Mouse (Mus musculus): ENCODE data around the gene Rgs9.
A peak's percentile ranks its signal among the peaks of the same experiment; 100 is the strongest.
"Not testable (repeated sequence)": the region's sequence is repeated elsewhere in the genome, so short reads cannot be mapped to it uniquely, and the experiment has no call there.

Gene Rgs9

DNA sequence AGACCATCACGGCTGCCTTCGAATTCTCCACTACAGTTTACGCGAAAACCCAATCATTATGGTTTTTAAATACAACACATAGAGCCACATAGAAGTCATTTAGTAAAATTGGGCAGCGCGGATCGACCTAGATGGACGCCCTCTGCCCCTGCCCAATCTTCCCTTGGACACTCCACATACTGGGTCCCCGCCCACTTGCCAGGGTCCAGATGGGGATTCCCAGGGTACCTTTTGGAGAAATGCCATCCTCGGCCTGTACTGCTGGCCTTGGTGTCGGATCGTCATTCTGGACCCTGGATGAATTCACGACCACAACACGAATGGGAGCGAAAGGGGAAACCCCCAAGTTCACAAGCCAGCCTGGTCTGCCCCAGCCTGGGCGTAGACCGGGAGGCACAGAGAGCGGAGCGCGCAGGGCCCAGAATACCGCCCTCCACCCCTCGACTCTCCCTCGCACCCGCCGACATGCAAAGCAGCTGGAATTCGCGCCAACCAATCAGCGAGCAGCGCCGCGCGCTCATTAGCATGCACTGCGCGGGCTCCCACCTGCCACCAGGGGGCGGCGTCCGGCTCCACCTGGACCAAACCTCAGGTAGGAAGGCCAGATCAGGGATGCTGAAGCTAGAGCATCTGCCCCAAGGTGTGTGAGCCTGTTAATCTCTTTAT is at the start of gene Rgs9:
Gene Rgs9 (minus strand): TSS at position 420 of the 666 bp plus-strand sequence.
- DNase-seq: peak; percentile 96

DNA sequence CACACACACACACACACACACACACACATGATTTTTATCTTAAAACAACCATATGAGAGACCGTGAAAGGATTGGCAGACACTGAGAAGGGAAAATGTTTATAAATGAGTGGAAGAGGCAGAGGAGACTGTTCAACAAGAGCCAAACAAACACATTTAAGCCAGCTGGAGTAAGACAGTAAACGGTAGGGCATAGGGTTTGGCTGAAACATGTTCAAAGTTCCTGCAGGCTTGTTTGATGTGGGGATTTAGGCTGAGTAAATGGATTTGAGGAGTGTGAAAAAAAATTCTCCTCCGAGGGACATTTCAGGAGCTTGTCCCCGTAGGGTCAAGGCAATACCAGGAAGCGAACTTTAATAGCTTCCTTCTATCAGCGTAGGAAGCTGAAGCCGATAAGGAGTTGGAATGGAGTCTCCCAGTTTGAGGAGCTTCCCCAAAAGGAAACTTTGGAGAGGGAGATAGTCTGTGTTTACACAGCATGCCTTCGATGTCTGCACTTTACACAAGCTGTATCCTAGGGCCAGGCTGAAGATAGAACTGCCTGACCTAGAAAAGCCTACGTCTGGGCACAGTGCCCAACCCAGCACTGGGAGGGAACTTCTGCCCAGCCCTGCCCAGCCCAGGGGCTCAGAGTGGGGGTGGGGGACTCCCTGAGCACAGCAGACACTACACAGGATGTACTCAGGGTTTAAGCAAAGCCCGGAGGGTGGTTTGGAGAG is 49.5 kb upstream of the Rgs9 start:
- peak; percentile 77 for DNase-seq

DNA sequence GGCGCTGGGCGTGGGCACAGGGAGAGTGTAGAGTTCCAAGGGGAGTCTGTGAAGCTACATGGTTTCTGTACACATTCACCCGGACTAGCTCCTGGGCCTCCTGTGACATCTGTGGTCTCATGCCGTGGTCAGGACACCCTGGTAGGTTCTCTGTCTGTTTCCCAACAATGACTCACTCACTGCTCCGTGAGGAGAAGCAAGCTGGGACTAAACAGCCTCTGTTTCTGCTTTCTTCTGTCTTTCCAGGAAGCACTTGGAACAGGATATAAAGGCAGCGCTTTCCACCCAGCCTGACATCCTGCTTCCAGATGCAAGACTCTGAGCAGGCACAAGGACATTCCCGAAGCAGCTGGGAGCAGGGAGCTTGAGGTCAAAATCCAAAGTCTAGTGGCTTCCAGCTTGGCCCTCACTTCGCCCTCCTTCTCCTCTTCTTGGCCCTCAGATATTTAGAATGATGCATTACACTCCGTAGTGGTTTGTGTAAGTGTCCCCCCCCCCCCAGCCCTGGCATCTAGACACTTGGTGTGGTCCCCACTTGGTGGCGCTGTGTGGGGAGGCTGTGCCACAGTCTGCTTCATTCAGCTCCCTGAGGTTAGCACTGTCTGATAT is 46.2 kb upstream of the Rgs9 start:
- DNase-seq: peak; percentile 59

DNA sequence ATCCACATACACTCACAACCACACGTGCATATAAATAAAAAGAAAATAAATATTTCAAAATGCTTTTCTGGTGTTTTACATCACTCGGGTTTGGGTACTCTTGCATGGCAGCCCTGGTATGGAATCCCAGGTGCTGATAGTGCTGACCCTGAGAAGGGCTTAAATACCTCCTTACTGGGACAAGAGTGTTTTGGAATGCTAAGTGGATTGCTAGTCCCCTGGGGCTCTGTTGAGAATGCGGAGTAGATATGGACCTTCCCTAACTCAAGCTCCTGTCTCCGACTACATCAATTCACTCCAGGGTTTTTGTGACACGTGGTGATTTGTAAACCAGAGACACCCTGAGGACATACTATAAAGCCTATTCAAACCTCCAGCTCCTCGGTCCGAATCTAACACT is 45.6 kb upstream of the Rgs9 start:
- no peak for DNase-seq

DNA sequence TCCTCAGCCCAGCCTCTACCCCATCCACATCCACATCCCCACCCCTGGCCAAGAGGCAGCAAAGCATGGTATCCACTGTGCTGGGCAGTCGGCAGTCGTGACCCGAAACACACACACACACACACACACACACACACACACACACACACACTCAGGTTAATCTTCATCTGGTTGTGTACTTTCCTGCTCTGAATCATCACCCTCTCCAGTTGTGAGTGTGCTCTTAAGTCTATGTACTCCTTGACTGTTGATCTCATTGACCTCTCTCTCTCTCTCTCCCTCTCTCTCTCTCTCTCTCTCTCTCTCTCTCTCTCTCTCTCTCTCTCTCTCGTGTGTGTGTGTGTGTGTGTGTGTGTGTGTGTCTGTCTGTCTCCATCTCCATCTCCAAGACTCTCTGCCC is 44.7 kb upstream of the Rgs9 start:
- DNase-seq: not testable (repeated sequence)

DNA sequence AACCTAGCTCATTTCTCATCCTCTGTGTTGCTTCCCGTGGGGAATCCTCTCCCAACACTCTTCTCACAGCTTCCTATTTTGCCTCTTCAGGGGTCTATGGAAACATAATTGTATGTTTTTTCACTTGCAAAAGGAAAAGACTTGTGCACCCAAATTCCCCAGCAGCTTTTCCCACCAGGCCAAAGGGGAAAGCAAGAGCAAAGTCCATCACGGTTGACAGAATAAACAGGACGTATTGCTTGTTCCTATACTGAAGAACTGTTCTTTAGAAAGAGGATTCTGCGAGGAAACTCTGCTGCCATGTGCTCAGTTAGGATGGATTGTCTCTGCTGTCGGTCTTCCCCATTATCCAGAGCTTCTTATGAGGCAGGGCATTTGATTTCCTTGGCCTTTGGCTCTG is 42.6 kb upstream of the Rgs9 start:
- DNase-seq: no peak

DNA sequence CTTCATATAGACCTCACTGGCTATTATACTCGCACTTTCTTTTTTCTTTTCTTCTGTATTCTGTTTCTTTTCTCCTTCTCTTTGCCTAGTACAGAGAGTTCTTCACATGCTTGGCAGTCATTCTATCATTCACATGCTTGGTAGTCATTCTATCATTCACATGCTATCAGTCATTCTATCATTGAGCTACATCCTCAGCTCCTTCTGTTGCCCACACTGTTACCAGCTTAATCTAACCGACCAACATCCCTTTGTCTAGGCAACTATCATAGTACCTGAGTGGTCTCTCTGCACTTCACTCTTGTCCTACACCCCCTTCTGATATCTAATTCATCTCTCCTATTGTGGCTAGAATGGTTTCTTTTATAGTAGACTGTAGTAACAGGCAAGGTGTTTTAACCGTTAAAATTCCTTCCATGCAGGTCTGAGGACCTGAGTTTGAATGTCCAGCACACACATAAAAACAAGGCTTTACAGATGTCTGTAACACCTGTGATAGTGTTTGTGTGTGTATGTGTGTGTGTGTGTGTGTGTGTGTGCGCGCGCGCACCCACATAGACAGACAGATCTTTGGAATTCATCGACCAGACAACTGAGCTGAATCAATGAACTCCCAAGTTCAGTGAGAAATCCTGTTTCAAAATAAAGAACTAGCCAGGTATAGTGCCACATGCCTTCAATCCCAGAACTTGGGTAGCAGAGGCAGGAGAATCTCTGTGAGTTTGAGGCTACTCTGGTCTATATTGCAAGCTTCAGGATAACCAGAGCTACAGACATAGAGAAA is 41.4 kb upstream of the Rgs9 start:
- no peak for DNase-seq

DNA sequence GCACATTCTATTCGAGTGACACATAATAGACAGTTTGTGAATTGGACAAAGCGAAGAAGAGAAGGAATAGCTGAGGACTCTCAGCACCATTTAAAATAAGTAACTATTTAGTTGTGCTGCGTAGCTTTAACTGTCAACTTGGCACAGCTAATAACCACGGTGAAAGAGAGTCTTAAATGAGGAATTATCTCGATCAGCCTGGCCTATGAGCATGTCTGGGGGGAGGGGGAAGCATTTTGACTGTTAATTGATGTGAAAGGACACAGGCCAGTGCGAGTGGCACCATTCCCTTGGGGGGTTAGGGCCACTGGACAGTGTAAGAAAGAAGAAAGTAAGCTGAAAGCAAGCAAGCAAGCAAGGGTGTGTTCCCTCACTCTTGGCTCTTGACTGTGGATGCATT is 38.0 kb upstream of the Rgs9 start:
- no peak for DNase-seq

DNA sequence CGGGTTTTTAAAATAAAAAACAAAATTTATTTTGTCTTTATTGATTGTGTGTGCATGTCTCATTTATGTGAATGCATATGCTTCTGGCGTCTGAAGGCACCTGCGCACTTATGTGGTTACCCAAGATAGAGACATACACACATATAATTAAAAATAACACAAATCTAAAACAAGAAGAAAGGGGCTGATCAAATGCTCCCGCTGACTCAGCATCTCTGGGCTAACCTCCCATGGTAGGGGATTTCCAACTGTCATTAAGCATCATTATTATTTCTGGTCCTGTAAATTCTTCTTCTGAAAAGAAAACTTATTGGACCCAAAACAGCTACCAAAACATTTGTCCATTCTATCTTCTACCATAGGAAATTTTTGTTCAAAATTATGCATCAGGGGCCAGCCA is 36.8 kb upstream of the Rgs9 start:
- DNase-seq: no peak

DNA sequence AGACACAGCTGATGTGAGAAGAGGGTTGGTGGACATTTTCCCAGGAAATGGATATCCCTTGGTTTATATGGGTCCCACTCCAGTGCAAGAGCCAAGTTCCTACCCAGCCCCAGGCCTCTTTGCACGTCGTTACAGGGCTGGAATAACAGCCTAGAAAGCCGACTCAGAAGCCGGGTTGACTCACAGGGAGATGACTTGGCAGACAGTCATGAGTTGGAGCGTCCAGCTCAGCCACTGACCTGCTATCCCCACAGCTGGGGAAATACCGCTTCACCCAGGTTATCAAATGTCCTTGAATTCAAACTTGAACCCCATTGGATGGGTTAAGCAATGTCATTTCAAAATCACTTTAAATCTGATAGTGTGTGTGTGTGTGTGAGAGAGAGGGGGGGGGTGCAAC is 34.8 kb upstream of the Rgs9 start:
- DNase-seq: no peak

DNA sequence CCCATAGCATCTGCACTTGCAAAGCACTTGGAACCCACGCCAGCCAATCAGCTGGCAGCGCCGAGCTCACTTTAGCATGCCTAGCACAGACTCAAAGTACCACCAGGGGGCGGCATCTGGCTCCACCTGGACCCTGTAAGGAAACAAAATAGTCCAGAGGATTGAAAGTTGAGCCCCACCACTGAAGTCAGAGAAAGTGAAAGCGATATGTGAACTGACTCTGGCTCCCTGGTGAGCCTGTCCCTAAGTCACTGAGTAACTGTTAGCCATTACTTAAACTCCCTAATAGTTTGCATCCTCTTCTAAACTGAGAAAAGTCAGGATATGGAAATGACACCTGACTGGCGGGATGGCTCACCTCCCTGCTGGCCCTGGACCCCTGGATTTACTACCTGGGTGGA is 33.5 kb upstream of the Rgs9 start:
- peak; percentile 95 for DNase-seq

DNA sequence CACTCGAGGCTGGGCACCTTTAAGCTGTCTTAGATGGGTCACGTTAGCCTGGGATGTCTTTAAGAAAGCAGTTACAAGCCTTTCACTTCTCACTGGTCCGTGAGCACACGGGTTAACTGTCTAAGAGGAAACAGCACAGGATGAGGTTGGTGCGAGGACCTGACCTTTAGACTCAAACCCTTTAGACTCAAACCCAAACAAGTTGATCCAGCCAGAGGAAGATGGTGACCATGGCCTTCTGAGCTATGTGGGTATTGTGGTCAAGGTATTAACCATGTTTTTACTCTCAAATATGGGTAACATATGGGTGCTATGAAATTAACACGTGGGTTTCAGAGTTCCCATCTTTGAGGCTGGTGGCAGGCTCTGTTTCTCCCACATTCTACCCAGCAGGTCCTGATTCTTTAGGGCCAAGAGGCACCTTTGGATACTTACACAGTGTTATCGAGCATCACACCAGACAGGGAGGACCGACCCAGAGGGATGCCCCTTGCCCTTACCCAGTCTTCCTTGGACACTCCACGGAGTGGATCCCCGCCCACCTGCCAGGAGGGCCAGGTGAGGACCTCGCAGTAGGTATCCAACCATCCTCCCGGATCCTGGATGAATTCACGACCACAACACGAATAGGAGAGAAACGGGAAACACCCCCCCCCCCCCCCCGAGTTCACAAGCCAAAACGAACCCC is 32.9 kb upstream of the Rgs9 start:
- no peak for DNase-seq

DNA sequence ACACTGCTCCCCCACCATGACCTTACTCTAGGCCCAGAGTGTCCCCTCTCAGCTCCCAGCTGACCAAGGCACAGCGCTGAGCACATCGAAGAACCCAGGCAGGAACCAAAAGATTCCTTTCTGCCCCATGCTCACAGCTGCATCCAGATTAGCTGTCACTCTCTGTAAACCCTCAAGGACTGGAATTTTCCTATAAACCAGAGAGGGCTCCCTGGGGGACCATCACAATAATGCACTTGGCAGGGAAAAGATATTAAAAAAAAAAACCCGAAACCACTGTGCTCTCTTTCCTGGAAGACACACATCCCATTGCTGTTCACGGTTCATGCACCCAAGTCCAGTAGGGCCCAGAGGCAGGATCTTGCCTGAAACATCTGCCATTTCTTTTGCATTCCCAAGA is 31.4 kb upstream of the Rgs9 start:
- DNase-seq: no peak

DNA sequence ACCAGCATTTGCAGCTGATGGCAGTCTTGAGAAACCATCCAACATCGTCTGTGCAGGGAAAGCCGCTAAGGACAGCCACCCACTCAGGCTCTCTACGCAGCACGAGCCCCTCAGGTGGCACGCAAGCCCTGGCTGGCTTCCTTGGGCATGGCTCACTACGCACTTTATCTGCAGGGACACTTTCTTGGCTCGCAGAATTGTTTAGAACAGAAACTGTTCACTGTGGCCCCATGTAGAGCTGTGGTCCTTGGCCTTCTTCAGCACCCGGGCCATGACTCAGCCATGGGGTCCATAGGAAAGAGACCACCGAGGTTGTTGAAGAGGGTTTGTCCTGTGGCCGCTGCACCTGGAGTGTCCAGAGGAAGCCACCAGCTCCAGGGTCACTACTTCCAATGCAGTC is 30.0 kb upstream of the Rgs9 start:
- no peak for DNase-seq

DNA sequence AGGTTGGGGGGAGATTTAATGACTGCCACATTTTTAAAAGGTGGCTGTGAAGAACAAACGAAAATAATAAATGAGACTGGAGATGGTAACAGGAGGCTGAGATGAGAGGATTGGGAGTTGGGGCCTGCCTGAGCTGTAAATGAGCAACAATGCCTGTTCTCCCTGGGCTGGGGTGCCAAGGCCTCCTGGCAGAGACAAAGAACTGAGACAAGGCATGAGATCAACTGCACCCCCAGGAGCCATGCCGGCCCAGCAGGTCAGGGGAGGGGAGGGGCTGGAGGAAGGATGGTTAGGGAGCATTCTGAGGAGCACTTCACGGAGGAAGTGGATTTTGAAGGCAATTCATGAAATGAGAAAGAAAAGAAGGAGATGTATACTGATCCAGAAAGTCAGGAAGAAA is 29.5 kb upstream of the Rgs9 start:
- no peak for DNase-seq

DNA sequence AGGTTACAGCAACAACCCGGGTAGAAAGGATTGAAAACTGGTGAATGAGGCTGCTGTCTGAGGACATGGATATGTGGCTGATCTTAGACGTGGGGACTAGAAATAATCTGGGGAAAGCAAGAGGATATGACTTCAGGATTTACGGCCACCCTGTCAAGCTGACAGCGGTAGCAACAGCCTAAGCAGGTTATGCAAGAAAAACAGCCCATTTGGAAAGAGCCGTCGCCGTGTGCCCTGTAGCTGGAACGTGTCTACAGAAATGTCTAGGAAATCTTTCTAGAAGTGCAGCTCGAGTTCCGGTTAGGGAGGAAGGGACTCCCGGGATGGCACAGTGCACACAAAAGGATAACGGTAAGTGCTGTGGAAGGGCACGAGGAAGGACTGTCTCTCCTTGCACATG is 28.3 kb upstream of the Rgs9 start:
- DNase-seq: no peak

DNA sequence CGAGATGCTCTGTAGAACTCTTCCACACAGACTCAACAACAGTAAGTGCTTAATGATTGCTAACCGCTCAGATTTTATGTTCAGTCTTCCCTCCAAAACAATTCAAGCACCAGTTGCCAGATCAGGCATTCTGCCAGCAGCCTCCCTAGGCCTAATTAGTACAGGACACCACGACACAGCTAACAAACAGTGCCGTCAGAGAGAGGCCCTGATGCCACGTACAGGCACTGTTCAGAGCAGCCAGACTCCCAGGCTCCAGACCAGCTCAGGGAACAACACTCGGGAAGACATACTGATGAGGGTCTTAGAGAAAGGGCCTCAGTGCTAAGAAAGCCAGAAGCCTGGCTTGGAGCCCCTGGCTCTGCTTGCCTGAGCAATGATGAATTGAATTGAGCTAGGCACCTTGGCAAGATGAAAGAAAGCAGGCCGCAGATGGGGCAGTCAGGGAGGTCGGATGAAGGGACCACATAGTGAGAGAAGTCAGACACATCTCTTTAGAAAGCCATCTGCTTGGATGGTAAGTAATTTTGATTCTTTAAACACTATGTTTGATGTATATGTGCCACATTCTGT is 22.5 kb upstream of the Rgs9 start:
- peak; percentile 81 for DNase-seq

DNA sequence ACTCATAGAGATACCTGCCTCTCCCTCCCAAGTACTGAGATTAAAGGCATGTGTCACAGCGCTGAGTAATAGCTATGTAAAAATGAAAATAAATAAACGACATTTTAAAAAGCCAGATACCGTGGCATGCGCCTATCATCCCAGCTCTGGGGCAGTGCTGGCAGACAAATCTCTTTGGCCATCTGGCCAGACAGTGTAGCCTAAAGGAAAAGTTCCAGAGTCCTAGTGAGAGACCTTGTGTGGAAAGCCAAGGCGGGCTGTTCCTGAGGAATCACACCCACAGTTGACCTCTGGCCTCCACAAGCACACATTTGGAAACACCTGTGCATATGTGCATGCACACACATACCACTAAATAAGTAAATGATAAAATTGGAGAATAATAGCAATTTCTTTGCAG is 22.0 kb upstream of the Rgs9 start:
- DNase-seq: no peak

DNA sequence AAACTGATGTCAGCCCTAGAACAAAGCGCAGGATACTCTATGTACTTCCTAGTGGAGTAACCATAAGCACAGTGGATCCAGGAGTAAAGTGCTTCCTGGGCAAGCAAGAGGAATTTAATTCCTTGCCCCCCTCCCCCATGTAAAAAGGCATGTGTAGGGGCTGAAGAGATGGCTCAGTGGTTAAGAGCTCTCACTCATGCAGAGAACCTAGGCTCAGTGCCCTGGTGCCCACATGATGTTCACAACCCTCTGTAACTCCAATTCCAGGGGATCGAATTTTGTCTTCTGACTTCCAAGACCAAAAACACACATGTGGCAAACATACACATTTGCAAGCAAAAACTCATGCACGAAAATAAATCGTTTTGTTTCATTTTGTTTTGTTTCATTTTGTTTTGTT is 21.5 kb upstream of the Rgs9 start:
- DNase-seq: no peak

DNA sequence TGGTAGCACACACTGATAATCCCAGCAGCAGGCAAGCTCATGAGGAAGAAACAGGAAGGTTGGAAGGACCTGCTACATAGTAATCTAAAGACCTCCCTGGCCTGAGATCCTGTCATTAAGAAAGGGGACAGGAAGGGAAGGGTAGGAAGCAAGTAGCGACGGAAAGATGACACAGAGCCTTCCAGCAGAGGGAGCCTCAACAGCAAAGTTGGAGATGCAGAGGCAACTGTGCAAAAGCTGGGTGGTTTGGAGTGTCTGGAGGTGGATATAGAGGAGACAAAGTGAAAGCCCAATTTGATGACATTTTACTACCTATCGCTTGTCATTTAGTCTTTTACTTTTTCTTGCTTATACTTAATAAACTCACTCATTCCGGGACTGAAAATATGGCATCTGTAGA is 19.0 kb upstream of the Rgs9 start:
- peak; percentile 49 for DNase-seq

DNA sequence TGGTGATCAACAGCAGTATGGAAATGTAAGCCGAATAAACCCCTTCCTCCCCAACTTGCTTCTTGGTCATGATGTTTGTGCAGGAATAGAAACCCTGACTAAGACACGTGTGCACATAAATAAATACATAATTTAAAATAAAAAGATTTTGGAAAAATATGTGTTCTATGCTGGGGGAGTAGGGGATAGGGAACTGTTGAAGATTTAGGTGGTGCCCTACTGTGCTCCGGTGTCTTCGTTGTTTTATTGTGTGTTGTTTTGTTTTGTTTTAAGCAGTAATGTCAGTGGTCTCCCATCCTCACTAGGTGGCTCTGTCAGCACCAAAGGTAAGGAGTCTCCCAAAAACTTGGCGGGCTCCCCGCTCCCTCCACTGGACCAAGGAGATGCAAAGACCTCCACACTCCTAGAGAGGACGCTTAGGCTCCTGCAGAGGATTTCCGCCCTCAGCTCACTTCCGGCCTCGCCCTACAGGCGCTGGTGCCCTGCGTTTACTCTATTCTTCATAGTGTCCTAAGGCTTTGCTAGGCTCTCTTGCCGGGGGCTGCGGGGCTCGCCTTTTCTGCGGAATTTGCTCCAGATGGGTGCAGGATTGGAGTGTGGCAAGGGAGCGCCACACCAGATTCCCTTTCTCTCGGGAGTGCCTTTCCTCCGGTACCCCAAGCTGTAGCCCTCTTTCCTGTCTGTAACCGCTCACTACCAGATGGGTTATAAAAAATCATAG is 14.1 kb upstream of the Rgs9 start:
- DNase-seq: peak; percentile 80

DNA sequence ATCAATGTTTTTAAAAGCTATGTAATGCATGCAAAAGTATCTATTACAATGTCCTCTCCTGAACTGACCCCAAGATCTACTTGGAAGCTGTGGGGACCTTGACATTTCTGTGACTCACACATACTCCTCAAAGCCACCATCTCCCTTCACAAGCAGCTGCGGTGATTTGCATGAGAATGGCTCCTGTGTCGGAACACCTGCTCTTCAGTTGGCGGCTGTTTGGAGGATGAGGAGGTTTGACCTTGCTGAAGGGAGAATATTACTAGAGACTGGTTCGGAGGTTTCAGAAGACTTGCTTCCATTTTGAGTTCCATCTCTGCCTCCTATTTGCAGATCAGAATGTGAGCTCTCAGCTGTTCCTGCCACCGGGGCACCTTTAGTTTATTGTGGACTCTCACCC is 7.8 kb upstream of the Rgs9 start:
- no peak for DNase-seq
